Mouse (Mus musculus) cerebellum, adult 2 months (tissue): ENCODE measurements around the gene Vegfb.
A peak's percentile ranks its signal among the peaks of the same experiment; 100 is the strongest.

Source experiments
- CTCF ChIP-seq: fragments of 200-500 bp; IDR thresholded peaks from 2 replicates; pipeline ENCODE4 v1.5.1; 2011; ENCODE audit warnings: low read depth, mild to moderate bottlenecking, control low read depth, low read length, moderate library complexity, borderline replicate concordance; ENCODE audit not compliant: insufficient read depth
- POLR2A ChIP-seq: fragments of 200-500 bp; IDR thresholded peaks from 2 replicates; pipeline ENCODE4 v1.6.1; 2011; ENCODE audit warnings: low read length, control low read depth, borderline replicate concordance; ENCODE audit not compliant: insufficient read depth

DNA sequence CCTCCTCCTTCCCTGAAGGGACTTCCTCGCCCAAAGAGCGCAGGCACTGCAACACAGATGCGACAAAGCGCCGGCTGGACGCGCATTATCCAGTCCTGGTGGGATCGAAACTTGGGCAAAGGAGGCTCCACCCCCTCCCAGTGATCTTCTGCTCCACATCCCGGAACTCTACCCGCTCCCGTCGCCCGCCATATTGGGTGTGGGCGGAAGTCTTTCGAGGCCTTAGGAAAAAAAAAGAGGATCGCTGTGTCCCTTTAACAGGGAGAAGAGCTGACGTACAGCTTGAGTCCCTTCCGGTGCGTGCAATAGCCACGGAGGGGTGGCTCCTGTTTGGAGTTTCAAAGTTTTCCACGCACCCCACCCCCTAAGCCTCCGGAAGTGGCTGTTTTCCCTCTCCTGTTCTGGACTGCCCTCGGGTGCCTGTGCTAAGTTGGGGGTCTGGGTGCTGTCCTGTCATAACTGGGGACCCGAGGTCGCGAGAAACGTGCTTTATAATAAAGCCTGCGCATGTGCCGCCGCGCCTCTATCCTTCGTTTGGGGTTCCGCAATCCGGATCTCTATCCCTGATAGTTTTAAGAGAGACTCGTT is 36.0 kb downstream of the Vegfb start:
- TF ChIP-seq CTCF, result no peak
- TF ChIP-seq POLR2A, result peak; percentile 70; the same call in 1 of the 2 replicates
